Mouse (Mus musculus) neutrophil, adult 5-6 weeks (primary cell): ENCODE results near the gene Rnf183. TPM values are rescaled to one million over a fixed set of nuclear protein-coding genes. Genes with fewer than 3 reads are reported as not detected.

ENCODE experiments used
- ATAC-seq: fragments of 151-379, 151-347 bp; 2 replicates; pipeline ENCODE4 v1.8.0; 2017; ENCODE audit warnings: mild to moderate bottlenecking, moderate TSS enrichment; ENCODE audit not compliant: insufficient number of reproducible peaks, poor library complexity, low FRiP score, severe bottlenecking; ENCODE audit errors: extremely low read depth
- total RNA-seq: library from RNA; stranded (forward); fragments of 200-1000 nt; gene quantifications from 2 replicates; pipeline ENCODE4 v1.2.3, GENCODE M21; 2017

Rnf183 gene
- total RNA-seq, 1 experiment from 2014 or later: not detected

- peak; percentile 61 for ATAC-seq
Measured at GRCm38 (mm10) chr4:62391892-62392291, 43.2 kb downstream of the Rnf183 start.

- ATAC-seq: no peak
Measured at GRCm38 (mm10) chr4:62389592-62390512, 45.2 kb downstream of the Rnf183 start.

- ATAC-seq: no peak
Measured at GRCm38 (mm10) chr4:62385439-62385838, 49.6 kb downstream of the Rnf183 start.

GRCm38 (mm10) chr4:62384159-62384558 lies 50.9 kb downstream of the Rnf183 start:
- ATAC-seq: no peak

- ATAC-seq: no peak
Measured at GRCm38 (mm10) chr4:62383752-62384151, 51.3 kb downstream of the Rnf183 start.

GRCm38 (mm10) chr4:62383207-62383606 lies 51.8 kb downstream of the Rnf183 start:
- ATAC-seq: no peak

DNA sequence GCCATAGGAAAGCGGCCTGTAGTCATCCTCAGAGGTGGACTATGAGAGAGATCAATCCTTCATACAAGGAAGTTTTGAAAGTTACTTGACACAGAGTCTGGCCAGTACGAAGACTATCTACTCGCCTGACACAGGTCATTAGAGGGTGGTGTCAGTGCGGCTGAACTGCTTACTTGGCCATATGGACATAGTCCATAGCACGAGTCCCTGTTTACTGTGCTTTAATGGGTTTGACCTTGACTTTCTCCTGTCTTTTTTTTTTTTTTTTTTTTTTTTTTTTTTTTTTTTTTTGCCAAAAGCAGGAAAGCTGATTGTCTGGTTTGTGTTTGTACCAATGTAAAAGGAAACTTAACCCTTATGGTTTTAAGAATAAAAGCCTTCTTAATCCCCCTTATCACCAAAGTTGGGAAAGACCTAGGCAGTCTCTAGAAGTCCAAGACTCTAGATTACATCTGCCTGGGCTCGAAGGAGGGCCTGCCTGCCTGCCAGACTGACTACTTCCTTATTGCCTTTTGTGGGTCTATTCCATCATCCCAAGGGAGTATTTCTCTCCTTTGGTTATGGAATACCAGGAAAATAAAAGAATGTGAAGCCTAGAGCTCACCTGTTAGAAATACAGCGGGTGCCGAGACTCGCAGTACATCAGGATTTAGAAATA lies 55.2 kb downstream of the Rnf183 start:
- ATAC-seq: no peak

Other genes starting within 250 kb of the Rnf183 start
- not detected in 2 replicates for gene Zfp37, start 204.2 kb downstream of the Rnf183 start, total RNA-seq
- gene Slc31a2, start 172.7 kb downstream of the Rnf183 start, total RNA-seq: 13.7 and 20.6 TPM in 2 replicates
- 134 and 141 TPM in 2 replicates for gene Fkbp15, start 74.7 kb downstream of the Rnf183 start, total RNA-seq
- 8.1 and 8.3 TPM in 2 replicates for gene Slc31a1, start 74.5 kb downstream of the Rnf183 start, total RNA-seq
- 44.3 and 44.7 TPM in 2 replicates for gene Cdc26, start 26.6 kb downstream of the Rnf183 start, total RNA-seq
- gene Prpf4, start 26.5 kb downstream of the Rnf183 start, total RNA-seq: 13.1 and 15.7 TPM in 2 replicates
- gene Wdr31, start 35.6 kb upstream of the Rnf183 start, total RNA-seq: 0.35 TPM in 1 of 2 replicates, not detected in the other
- 1.3 and 1.8 TPM in 2 replicates for gene Bspry, start 44.8 kb upstream of the Rnf183 start, total RNA-seq
- gene Hdhd3, start 68.2 kb upstream of the Rnf183 start, total RNA-seq: not detected in 2 replicates
- gene Alad, start 84.7 kb upstream of the Rnf183 start, total RNA-seq: 6.8 and 7.1 TPM in 2 replicates
- gene Pole3, start 89.8 kb upstream of the Rnf183 start, total RNA-seq: 10.7 and 13.1 TPM in 2 replicates
- gene 4933430I17Rik, start 90.1 kb upstream of the Rnf183 start, total RNA-seq: 0.35 TPM in 1 of 2 replicates, not detected in the other
- 155 and 166 TPM in 2 replicates for gene Rgs3, start 124.6 kb upstream of the Rnf183 start, total RNA-seq